Mouse (Mus musculus) lung, embryonic 14.5 days (tissue): ENCODE measurements around the gene Tex2. TPM values are rescaled to one million over a fixed set of nuclear protein-coding genes. Genes with fewer than 3 reads are reported as not detected.
A peak's percentile ranks its signal among the peaks of the same experiment; 100 is the strongest.

Experiments used
- ATAC-seq: fragments of 200-750 bp; cut with Nextera tagmentation; 2 replicates; pipeline ENCODE4 v1.8.0; 2017; ENCODE audit warnings: mild to moderate bottlenecking, moderate TSS enrichment, moderate library complexity; ENCODE audit not compliant: insufficient read depth
- DNase-seq: peaks from one replicate; pipeline ENCODE4 v3.0.0-alpha.2; 2015
- H3K27ac ChIP-seq: fragments of 300-500 bp; sonication (generic); 2 replicates; pipeline ENCODE4 v1.5.1; 2014; ENCODE audit warnings: low read depth, mild to moderate bottlenecking, moderate library complexity
- H3K27me3 ChIP-seq: fragments of 300-500 bp; sonication (generic); 2 replicates; pipeline ENCODE4 v1.6.1; 2014; ENCODE audit warnings: low read length, control low read depth; ENCODE audit not compliant: insufficient read depth
- H3K36me3 ChIP-seq: fragments of 300-500 bp; sonication (generic); 2 replicates; pipeline ENCODE4 v1.6.1; 2014; ENCODE audit warnings: control low read depth; ENCODE audit not compliant: insufficient read depth
- H3K4me1 ChIP-seq: fragments of 300-500 bp; sonication (generic); 2 replicates; pipeline ENCODE4 v1.6.1; 2014; ENCODE audit warnings: antibody characterized with exemption, control low read depth; ENCODE audit not compliant: insufficient read depth
- H3K4me2 ChIP-seq: fragments of 300-500 bp; sonication (generic); 2 replicates; pipeline ENCODE4 v1.6.1; 2014; ENCODE audit warnings: mild to moderate bottlenecking
- H3K4me3 ChIP-seq: fragments of 300-500 bp; sonication (generic); 2 replicates; pipeline ENCODE4 v1.5.1; 2014; ENCODE audit warnings: low read depth, low read length
- H3K9ac ChIP-seq: fragments of 300-500 bp; sonication (generic); 2 replicates; pipeline ENCODE4 v1.6.1; 2014
- H3K9me3 ChIP-seq: fragments of 300-500 bp; sonication (generic); 2 replicates; pipeline ENCODE4 v1.6.1; 2016; ENCODE audit warnings: low read depth, low read length, control low read depth
- CTCF ChIP-seq: IDR thresholded peaks from 2 replicates; pipeline ENCODE4 v1.5.1; 2016; ENCODE audit warnings: antibody characterized with exemption, low read depth
- WGBS: fragments of 180-500 bp; shearing (Covaris S2); extraction: QIAGEN DNeasy Blood & Tissue Kit; methylation state at CpG from one replicate; pipeline ENCODE4 v1.1.7; 2014; 5-methylcytosine and 5-hydroxymethylcytosine counted together
- polyA plus RNA-seq: library from polyadenylated mRNA; unstranded; fragments of >200 nt; fragmentation: Nextera tagmentation; extraction: Ambion mirVana; gene quantifications from 2 replicates; pipeline ENCODE4 v1.2.1, GENCODE M21; 2014

Gene Tex2
- polyA plus RNA-seq, 1 experiment from 2014 or later: 10.9 TPM

GRCm38 (mm10) chr11:106514446-106514845 lies 98.8 kb downstream of the Tex2 start:
- Histone ChIP-seq H3K36me3 (peaks cover 9% of the 10 kb centered on the region; the same call in 1 of the 2 replicates), H3K4me1 (peaks cover 10% of the 10 kb centered on the region), H3K27me3 (no peaks in the 10 kb centered on the region), H3K9me3 (no peaks in the 10 kb centered on the region), H3K4me3 (no peak overlapping the region), H3K27ac (no peak overlapping the region), H3K4me2 (no peak overlapping the region), H3K9ac (peak overlapping the region; percentile 11; the same call in 1 of the 2 replicates)
- DNase-seq (no peak), ATAC-seq (no peak)
- WGBS: 31% methylated on average over 5 of the region's 5 CpGs
- no peak for TF ChIP-seq CTCF

DNA sequence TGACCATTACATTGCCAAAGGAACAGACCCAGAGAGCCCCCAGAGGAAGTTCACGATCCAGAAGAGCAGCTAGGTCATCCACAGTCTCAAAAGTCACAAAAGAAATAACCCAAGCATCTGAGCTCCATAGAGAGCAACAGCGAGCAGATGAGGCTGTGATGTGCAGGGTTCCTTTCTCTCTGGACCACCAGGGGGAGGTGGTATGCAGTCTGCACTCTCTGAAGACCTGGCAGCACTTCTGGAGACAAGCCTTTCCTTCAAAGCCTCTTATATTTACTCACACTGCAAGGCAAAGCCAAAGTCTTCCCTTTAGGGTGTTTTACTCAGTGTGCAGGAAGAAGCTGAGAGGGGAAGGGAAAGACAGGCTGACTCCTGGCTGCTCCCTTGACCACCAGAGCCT lies 100.1 kb downstream of the Tex2 start:
- TF ChIP-seq CTCF: peak; percentile 85
- Histone ChIP-seq H3K36me3 (peaks cover 8% of the 10 kb centered on the region; the same call in 1 of the 2 replicates), H3K4me3 (no peak overlapping the region), H3K27me3 (no peaks in the 10 kb centered on the region), H3K4me1 (peaks cover 7% of the 10 kb centered on the region), H3K9me3 (no peaks in the 10 kb centered on the region), H3K27ac (no peak overlapping the region), H3K4me2 (no peak overlapping the region), H3K9ac (no peak overlapping the region)
- 31% methylated on average over 2 of the region's 2 CpGs for WGBS
- peak; percentile 60 for ATAC-seq
- peak; percentile 87 for DNase-seq

- H3K4me3 ChIP-seq: no peak overlapping the region
- no peaks in the 10 kb centered on the region for H3K9me3 ChIP-seq
- no peak overlapping the region for H3K4me2 ChIP-seq
- peaks cover 11% of the 10 kb centered on the region; the same call in 1 of the 2 replicates for H3K36me3 ChIP-seq
- H3K27ac ChIP-seq: no peak overlapping the region
- no peak overlapping the region for H3K9ac ChIP-seq
- no peaks in the 10 kb centered on the region for H3K27me3 ChIP-seq
- H3K4me1 ChIP-seq: peaks cover 5% of the 10 kb centered on the region; the same call in 1 of the 2 replicates
- no peak for TF ChIP-seq CTCF
- DNase-seq: no peak
- ATAC-seq: no peak
- WGBS: 90% methylated on average over 7 of the region's 7 CpGs
Observed at GRCm38 (mm10) chr11:106512006-106512390, 101.2 kb downstream of the Tex2 start.

DNA sequence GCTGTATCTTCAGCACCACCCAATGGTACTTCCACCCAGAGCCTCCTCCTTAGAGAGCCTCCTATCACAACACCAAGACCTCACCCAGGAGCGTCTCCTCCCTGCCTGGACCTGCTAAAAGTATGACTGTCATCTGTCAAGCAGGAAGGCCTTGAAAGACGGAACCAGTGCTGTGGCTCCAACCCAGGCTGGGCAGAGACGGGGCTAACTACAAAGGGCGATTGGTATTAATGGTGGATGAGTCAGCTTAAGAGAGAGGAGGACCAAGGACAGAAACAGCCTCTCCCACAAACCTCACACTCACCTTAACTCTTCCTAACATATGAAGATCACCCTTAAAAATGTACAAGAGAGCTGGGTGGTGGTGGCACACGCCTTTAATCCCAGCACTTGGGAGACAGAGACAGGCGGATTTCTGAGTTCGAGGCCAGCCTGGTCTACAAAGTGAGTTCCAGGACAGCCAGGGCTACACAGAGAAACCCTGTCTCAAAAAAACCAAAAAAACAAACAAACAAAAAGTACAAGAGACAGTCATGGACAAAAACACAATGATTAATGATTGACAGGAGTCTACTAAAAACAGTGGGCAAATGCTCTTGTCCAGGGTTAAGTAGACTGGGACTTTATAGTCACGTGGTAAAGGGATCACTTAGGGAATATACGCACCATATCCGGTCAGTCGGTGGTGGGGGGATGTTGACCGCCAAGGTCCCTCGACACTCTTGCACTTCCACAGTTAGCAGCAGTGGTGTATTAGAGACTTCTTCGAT lies 101.8 kb downstream of the Tex2 start:
- Histone ChIP-seq H3K4me1 (peaks cover 5% of the 10 kb centered on the region; the same call in 1 of the 2 replicates), H3K9me3 (no peaks in the 10 kb centered on the region), H3K27me3 (no peaks in the 10 kb centered on the region), H3K9ac (no peak overlapping the region), H3K4me2 (no peak overlapping the region), H3K36me3 (peaks cover 11% of the 10 kb centered on the region; the same call in 1 of the 2 replicates), H3K4me3 (no peak overlapping the region), H3K27ac (no peak overlapping the region)
- TF ChIP-seq CTCF: no peak
- DNase-seq (no peak), ATAC-seq (no peak)
- 84% methylated on average over 14 of the region's 14 CpGs for WGBS

- no peaks in the 10 kb centered on the region for H3K4me1 ChIP-seq
- ATAC-seq (no peak), DNase-seq (no peak)
- H3K27ac ChIP-seq: no peak overlapping the region
- H3K9me3 ChIP-seq: no peaks in the 10 kb centered on the region
- no peaks in the 10 kb centered on the region for H3K27me3 ChIP-seq
- H3K4me3 ChIP-seq: no peak overlapping the region
- WGBS: 78% methylated on average over 7 of the region's 7 CpGs
- H3K9ac ChIP-seq: no peak overlapping the region
- TF ChIP-seq CTCF: no peak
- H3K4me2 ChIP-seq: no peak overlapping the region
- peaks cover 11% of the 10 kb centered on the region; the same call in 1 of the 2 replicates for H3K36me3 ChIP-seq
Observed at GRCm38 (mm10) chr11:106507638-106508037, 105.6 kb downstream of the Tex2 start.

DNA sequence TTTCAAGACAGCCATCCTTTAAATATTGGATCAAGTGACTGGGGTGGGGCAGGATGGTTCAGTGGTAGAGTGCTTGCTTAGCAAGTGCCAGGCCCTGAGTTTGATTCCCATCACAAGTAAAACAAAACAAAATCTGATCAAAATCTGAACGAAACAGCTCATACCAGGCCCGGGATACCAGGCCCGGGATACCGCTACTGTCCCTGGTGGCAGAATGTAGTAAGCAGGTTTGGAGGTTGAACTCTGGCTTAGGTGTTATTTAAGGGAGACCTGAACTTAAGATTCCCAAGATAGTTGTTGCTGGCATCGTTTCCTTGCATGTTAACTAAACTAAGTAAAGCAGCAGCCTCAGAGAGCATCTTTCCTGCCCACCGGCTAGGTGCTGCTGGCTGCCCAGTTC lies 107.0 kb downstream of the Tex2 start:
- 83% methylated on average over 6 of the region's 6 CpGs for WGBS
- no peak for ATAC-seq
- Histone ChIP-seq H3K4me2 (no peak overlapping the region), H3K27ac (no peak overlapping the region), H3K36me3 (peaks cover 4% of the 10 kb centered on the region; the same call in 1 of the 2 replicates), H3K4me1 (no peaks in the 10 kb centered on the region), H3K27me3 (no peaks in the 10 kb centered on the region), H3K9ac (no peak overlapping the region), H3K9me3 (no peaks in the 10 kb centered on the region), H3K4me3 (no peak overlapping the region)
- peak; percentile 40; the same call in 1 of the 2 replicates for TF ChIP-seq CTCF
- DNase-seq: no peak

GRCm38 (mm10) chr11:106504129-106504528 lies 109.1 kb downstream of the Tex2 start:
- ATAC-seq (no peak), DNase-seq (no peak)
- Histone ChIP-seq H3K9me3 (no peaks in the 10 kb centered on the region), H3K4me1 (no peaks in the 10 kb centered on the region), H3K4me3 (no peak overlapping the region), H3K36me3 (0 out of 2 replicates have a peak, but pooled peaks cover 4% of the 10 kb centered on the region), H3K9ac (no peak overlapping the region), H3K27ac (0 out of 2 replicates have a peak overlapping the region, but pooled peaks have one; percentile 12), H3K27me3 (no peaks in the 10 kb centered on the region), H3K4me2 (no peak overlapping the region)
- no peak for TF ChIP-seq CTCF
